12 mouse cellular contexts compared by ENCODE assay signal in genomic region chr15:77236055-77236567, GRCm38 (mm10).
DNase-seq lines count a peak whose midpoint lies in the region; ATAC-seq and TF ChIP-seq lines count a peak whose summit lies in the region.
"Had no signal": no experiment of that assay in that cellular context is flagged by ENCODE, and none has a peak within 500 bp of the region (broad histone marks: within the 10 kb centered on the region; RNA-seq: fewer than 3 reads in every experiment).

No protein-coding gene starts in this region.

- H3K9me3 ChIP-seq in CH12.LX (replicated peaks; ENCODE audit: low read length) = no peaks in the 10 kb centered on the region
- H3K9me3 ChIP-seq in heart, embryonic 13.5 days = no peaks in the 10 kb centered on the region
- H3K9me3 ChIP-seq in lung, postnatal 0 days (ENCODE audit: low read length) = no peaks in the 10 kb centered on the region
- H3K9me3 ChIP-seq: forebrain, embryonic 10.5 days; midbrain, embryonic 15.5 days; neural tube, embryonic 13.5 days had no signal

- dilution Hi-C loops in CH12.LX (cut with MboI; ENCODE audit: extremely low pct_ligation_motif_present, extremely low pct_unique_long_range_greater_than_20kb, low sequenced_read_pairs) = no loop called here

- peaks cover 89% of the 10 kb centered on the region for H3K27me3 ChIP-seq in CH12.LX (replicated peaks)
- H3K27me3 ChIP-seq in heart, embryonic 13.5 days (replicated peaks) = no peaks in the 10 kb centered on the region
- H3K27me3 ChIP-seq in lung, postnatal 0 days (replicated peaks; ENCODE audit: insufficient read depth, low read length) = no peaks in the 10 kb centered on the region
- H3K27me3 ChIP-seq: midbrain, embryonic 15.5 days; neural tube, embryonic 13.5 days had no signal

- H3K4me2 ChIP-seq in CH12.LX (ENCODE audit: insufficient read depth, low read depth, poor library complexity, severe bottlenecking) = no peak overlapping the region
- peak overlapping the region; percentile 16 for H3K4me2 ChIP-seq in heart, embryonic 13.5 days
- H3K4me2 ChIP-seq in lung, postnatal 0 days (replicated peaks; ENCODE audit: low read depth, low read length) = no peak overlapping the region
- H3K4me2 ChIP-seq: midbrain, embryonic 15.5 days; neural tube, embryonic 13.5 days had no signal

- no peak for TF ChIP-seq RAD21 in CH12.LX (IDR thresholded peaks at IDR 0.05; ENCODE audit: low read depth, low read length)

- no peaks in the 10 kb centered on the region for H3K4me1 ChIP-seq in CH12.LX (ENCODE audit: control insufficient read depth in 1 of 2, insufficient read depth in 2 of 2)
- peaks cover 79% of the 10 kb centered on the region for H3K4me1 ChIP-seq in heart, embryonic 13.5 days
- H3K4me1 ChIP-seq in lung, postnatal 0 days (ENCODE audit: insufficient read depth, low read depth, low read length) = peaks cover 11% of the 10 kb centered on the region

- H3K9ac ChIP-seq in CH12.LX (ENCODE audit: insufficient read depth, low read depth) = no peak overlapping the region
- H3K9ac ChIP-seq in heart, embryonic 13.5 days = peak overlapping the region; percentile 24; the same call in 1 of the 2 replicates
- H3K9ac ChIP-seq in lung, postnatal 0 days (replicated peaks; ENCODE audit: low read depth) = no peak overlapping the region
- H3K9ac ChIP-seq: liver, embryonic 14.5 days; midbrain, embryonic 15.5 days; neural tube, embryonic 13.5 days had no signal

- in situ Hi-C loops in CH12.LX (cut with MboI; ENCODE audit: low pct_ligation_motif_present, low pct_unique_long_range_greater_than_20kb, low sequenced_read_pairs) = no loop called here

- DNase-seq in heart, adult 9 months (ENCODE audit: low spot score in 2 of 2) = peak; percentile 63 to 71
- DNase-seq in heart, postnatal 10 days = no peak
- DNase-seq in CH12.LX (ENCODE audit: extremely low read depth) = no peak
- DNase-seq in lung, postnatal 0 days (ENCODE audit: low spot score) = peak; percentile 45
- DNase-seq in adipocyte (ENCODE audit: low spot score) = no peak
- DNase-seq: cerebellum, adult 11-12 months had no signal

- H3K4me3 ChIP-seq in CH12.LX (replicated peaks in 1 of 3; ENCODE audit: low read depth in 2 of 3, low read length in 2 of 3, poor library complexity in 1 of 3) = no peak overlapping the region
- H3K4me3 ChIP-seq in heart, embryonic 13.5 days = no peak overlapping the region
- no peak overlapping the region for H3K4me3 ChIP-seq in lung, postnatal 0 days (ENCODE audit: low read depth, low read length)
- H3K4me3 ChIP-seq: forebrain, embryonic 10.5 days; midbrain, embryonic 15.5 days; neural tube, embryonic 13.5 days had no signal

- WGBS in heart, embryonic 13.5 days = 12% methylated on average over 7 of the region's 7 CpGs
- WGBS in lung, postnatal 0 days = 24% methylated on average over 7 of the region's 7 CpGs

- no peak for TF ChIP-seq EP300 in CH12.LX (IDR thresholded peaks at IDR 0.05; ENCODE audit: low read length)
- peak; percentile 54; the same call in 1 of the 2 replicates for TF ChIP-seq EP300 in lung, postnatal 0 days (IDR thresholded peaks at IDR 0.05)

- ATAC-seq in heart, embryonic 13.5 days (ENCODE audit: extremely low read depth, insufficient number of reproducible peaks, low FRiP score, low TSS enrichment) = no peak
- ATAC-seq in lung, postnatal 0 days = peak; percentile 78
- ATAC-seq in CD4-positive, CD25-positive, alpha-beta regulatory T cell, adult 4 months = no peak
- ATAC-seq: midbrain, embryonic 15.5 days had no signal

- TF ChIP-seq CTCF in CH12.LX (conservative IDR thresholded peaks at IDR 0.05 in 1 of 2, IDR thresholded peaks at IDR 0.05 in 1 of 2; ENCODE audit: low read depth in 2 of 2, low read length in 2 of 2) = no peak
- TF ChIP-seq CTCF in lung, postnatal 0 days (IDR thresholded peaks at IDR 0.05) = no peak

- H3K27ac ChIP-seq in CH12.LX (ENCODE audit: insufficient read depth, low read depth) = no peak overlapping the region
- peak overlapping the region; percentile 62 for H3K27ac ChIP-seq in heart, embryonic 13.5 days (replicated peaks)
- H3K27ac ChIP-seq in lung, postnatal 0 days (ENCODE audit: low read length) = no peak overlapping the region
- H3K27ac ChIP-seq: forebrain, embryonic 10.5 days; liver, embryonic 14.5 days; midbrain, embryonic 15.5 days; neural tube, embryonic 13.5 days had no signal

- H3K36me3 ChIP-seq in CH12.LX (replicated peaks in 1 of 2; ENCODE audit: control insufficient read depth in 1 of 2, insufficient read depth in 1 of 2, low read length in 1 of 2) = no peaks in the 10 kb centered on the region
- no peaks in the 10 kb centered on the region for H3K36me3 ChIP-seq in heart, embryonic 13.5 days
- no peaks in the 10 kb centered on the region for H3K36me3 ChIP-seq in lung, postnatal 0 days (ENCODE audit: insufficient read depth, low read length)
- H3K36me3 ChIP-seq: forebrain, embryonic 10.5 days; midbrain, embryonic 15.5 days; neural tube, embryonic 13.5 days had no signal

- intact Hi-C loops in heart, postnatal 10 days (cut with DNase I) = loop anchor here (2.0 kb wide), 1 partner anchor 69 kb away; no protein-coding TSS in a partner anchor

- no peaks in the 10 kb centered on the region for H3K79me2 ChIP-seq in CH12.LX (replicated peaks; ENCODE audit: control insufficient read depth, extremely low read depth, insufficient read depth, poor library complexity, severe bottlenecking)

- no peak for TF ChIP-seq POLR2A in CH12.LX (IDR thresholded peaks at IDR 0.05; ENCODE audit: low read depth, low read length)

TF ChIP-seq in CH12.LX, 34 proteins besides CTCF, POLR2A, EP300 and RAD21:
- TF ChIP-seq ELF1 (IDR thresholded peaks at IDR 0.05; ENCODE audit: low read depth, low read length) (no peak), MXI1 (IDR thresholded peaks at IDR 0.05; ENCODE audit: low read depth, low read length) (no peak), MAX (IDR thresholded peaks at IDR 0.05; ENCODE audit: low read length) (peak; percentile 48; the same call in 1 of the 2 replicates), MAZ (IDR thresholded peaks at IDR 0.05; ENCODE audit: low read depth, low read length) (no peak), BHLHE40 (IDR thresholded peaks at IDR 0.05; ENCODE audit: low read depth, low read length) (peak; percentile 26; the same call in 1 of the 2 replicates), CHD2 (IDR thresholded peaks at IDR 0.05; ENCODE audit: low read length) (no peak), USF1 (IDR thresholded peaks at IDR 0.05; ENCODE audit: low read depth, low read length) (no peak), HCFC1 (IDR thresholded peaks at IDR 0.05; ENCODE audit: low read depth, low read length) (no peak), GABPA (IDR thresholded peaks at IDR 0.05; ENCODE audit: insufficient replicate concordance, low read depth, low read length) (no peak), TCF12 (IDR thresholded peaks at IDR 0.05; ENCODE audit: low read depth, low read length) (no peak), SIN3A (IDR thresholded peaks at IDR 0.05; ENCODE audit: low read length) (no peak), MYC (IDR thresholded peaks at IDR 0.05; ENCODE audit: low read depth, low read length) (0 out of 2 replicates have a peak, but pooled peaks have one; percentile 36), MAFK (IDR thresholded peaks at IDR 0.05; ENCODE audit: insufficient replicate concordance, low read length) (no peak), JUN (IDR thresholded peaks at IDR 0.05; ENCODE audit: insufficient read depth, low read depth, low read length) (no peak), ZMIZ1 (IDR thresholded peaks at IDR 0.05; ENCODE audit: low read depth, low read length) (no peak), ZKSCAN1 (IDR thresholded peaks at IDR 0.05; ENCODE audit: borderline replicate concordance, low read depth, low read length) (no peak), NRF1 (IDR thresholded peaks at IDR 0.05; ENCODE audit: low read depth, low read length) (no peak)

Comparison
In these comparisons a context has a peak if more than half of its experiments do, and no peak if none do; other contexts are left out.
1. DNase-seq: peak in heart, adult 9 months (2 of 2) and lung, postnatal 0 days (single experiment); none in heart, postnatal 10 days (0 of 2), CH12.LX (single experiment) and adipocyte (single experiment).